Mouse (Mus musculus) ES-CJ7 (cell line): ENCODE data around the gene Urb2.

Experiments used
- DNase-seq: peaks from one replicate; pipeline ENCODE4 v3.0.0; 2011; ENCODE audit warnings: low read depth, low spot score

Gene Urb2

GRCm38 (mm10) chr8:124021237-124022227 is at the start of gene Urb2, which contains the start of gene Taf5l:
Urb2 (plus strand) TSS chr8:124021508.
Taf5l (minus strand) TSS chr8:124021397.
- DNase-seq: peak; percentile 94

- DNase-seq: no peak
Measured at GRCm38 (mm10) chr8:123973495-123973894, 47.8 kb upstream of the Urb2 start.

GRCm38 (mm10) chr8:123977499-123977898 is 43.8 kb upstream of the Urb2 start:
- DNase-seq: no peak

- peak; percentile 50 for DNase-seq
Measured at GRCm38 (mm10) chr8:123978166-123978838, 43.0 kb upstream of the Urb2 start.

- DNase-seq: no peak
Measured at GRCm38 (mm10) chr8:123978926-123979325, 42.4 kb upstream of the Urb2 start.

- no peak for DNase-seq
Measured at GRCm38 (mm10) chr8:123980239-123980638, 41.1 kb upstream of the Urb2 start.

GRCm38 (mm10) chr8:123981674-123982073 is 39.6 kb upstream of the Urb2 start:
- DNase-seq: no peak

- DNase-seq: no peak
Measured at GRCm38 (mm10) chr8:123982291-123982793, 39.0 kb upstream of the Urb2 start.

- peak; percentile 95 for DNase-seq
Measured at GRCm38 (mm10) chr8:123982826-123983400, 38.4 kb upstream of the Urb2 start, which contains the start of gene Abcb10. Abcb10 (minus strand) TSS chr8:123983122.

GRCm38 (mm10) chr8:123988605-123989038 is 32.7 kb upstream of the Urb2 start:
- DNase-seq: no peak

- DNase-seq: no peak
Measured at GRCm38 (mm10) chr8:123989128-123989527, 32.2 kb upstream of the Urb2 start.

GRCm38 (mm10) chr8:123990277-123991049 is 30.8 kb upstream of the Urb2 start:
- no peak for DNase-seq

GRCm38 (mm10) chr8:123992587-123992986 is 28.7 kb upstream of the Urb2 start:
- no peak for DNase-seq

GRCm38 (mm10) chr8:123993597-123993996 is 27.7 kb upstream of the Urb2 start:
- no peak for DNase-seq

GRCm38 (mm10) chr8:123993997-123994396 is 27.3 kb upstream of the Urb2 start:
- peak; percentile 39 for DNase-seq

GRCm38 (mm10) chr8:123999568-123999967 is 21.7 kb upstream of the Urb2 start:
- DNase-seq: no peak

GRCm38 (mm10) chr8:124002546-124003108 is 18.7 kb upstream of the Urb2 start:
- no peak for DNase-seq

GRCm38 (mm10) chr8:124007829-124008228 is 13.5 kb upstream of the Urb2 start:
- no peak for DNase-seq

- peak; percentile 64 for DNase-seq
Measured at GRCm38 (mm10) chr8:124011580-124011979, 9.7 kb upstream of the Urb2 start.

- peak; percentile 85 for DNase-seq
Measured at GRCm38 (mm10) chr8:124011989-124012586, 9.2 kb upstream of the Urb2 start.
